Mouse (Mus musculus) heart, postnatal 36 days (tissue): Measurements from ENCODE around the gene Cetn4. TPM values are rescaled to one million over a fixed set of nuclear protein-coding genes. Genes with fewer than 3 reads are reported as not detected.

ENCODE experiments used
- DNase-seq, 2 experiments: peaks; one replicate each; pipeline ENCODE4 v3.0.0; 2021 to 2022
- intact Hi-C: fragments of 180-260 bp; cut with DNase I; formaldehyde crosslinking; loops from one replicate; pipeline ENCODE4 v1.15.1; 2025
- total RNA-seq, 2 experiments: library from RNA; stranded (reverse); gene quantifications; 2 replicates each; pipeline ENCODE4 v1.2.3; 2021

The Cetn4 gene
- total RNA-seq, 2 experiments from 2014 or later: 1.6 TPM; not detected in 1

GRCm38 (mm10) chr3:37303392-37304139 lies 8.9 kb downstream of the Cetn4 start:
- intact Hi-C loops: no loop called here
- no peak for DNase-seq

- peak; percentile 24 to 47 for DNase-seq
- intact Hi-C loops: no loop called here
Measured at GRCm38 (mm10) chr3:37302685-37303084, 9.8 kb downstream of the Cetn4 start.

- intact Hi-C loops: no loop called here
- DNase-seq: no peak
Measured at GRCm38 (mm10) chr3:37299470-37299869, 13.0 kb downstream of the Cetn4 start.

GRCm38 (mm10) chr3:37292654-37293053 lies 19.9 kb downstream of the Cetn4 start:
- no peak for DNase-seq
- intact Hi-C loops: no loop called here

GRCm38 (mm10) chr3:37291929-37292328 lies 20.6 kb downstream of the Cetn4 start:
- intact Hi-C loops: no loop called here
- no peak for DNase-seq

GRCm38 (mm10) chr3:37290881-37291541 lies 21.5 kb downstream of the Cetn4 start:
- no peak for DNase-seq

GRCm38 (mm10) chr3:37289237-37289636 lies 23.3 kb downstream of the Cetn4 start:
- DNase-seq: no peak
- intact Hi-C loops: no loop called here

More at GRCm38 (mm10) chr3:37290881-37291541, 21.5 kb downstream of the Cetn4 start:
- intact Hi-C loops: no loop called here

GRCm38 (mm10) chr3:37283234-37283633 lies 29.3 kb downstream of the Cetn4 start:
- DNase-seq: no peak
- intact Hi-C loops: no loop called here

- intact Hi-C loops: no loop called here
Measured at GRCm38 (mm10) chr3:37282299-37282922, 30.1 kb downstream of the Cetn4 start.

GRCm38 (mm10) chr3:37280871-37281270 lies 31.6 kb downstream of the Cetn4 start:
- DNase-seq: no peak
- intact Hi-C loops: no loop called here

More at GRCm38 (mm10) chr3:37282299-37282922, 30.1 kb downstream of the Cetn4 start:
- no peak for DNase-seq

GRCm38 (mm10) chr3:37280221-37280620 lies 32.3 kb downstream of the Cetn4 start:
- DNase-seq: no peak
- intact Hi-C loops: no loop called here

GRCm38 (mm10) chr3:37274661-37275060 lies 37.8 kb downstream of the Cetn4 start:
- DNase-seq: no peak
- intact Hi-C loops: no loop called here

GRCm38 (mm10) chr3:37273092-37273491 lies 39.4 kb downstream of the Cetn4 start:
- DNase-seq: no peak
- intact Hi-C loops: no loop called here

GRCm38 (mm10) chr3:37271209-37271608 lies 41.3 kb downstream of the Cetn4 start:
- intact Hi-C loops: no loop called here
- peak; percentile 28 to 55 for DNase-seq

GRCm38 (mm10) chr3:37269926-37270325 lies 42.6 kb downstream of the Cetn4 start:
- intact Hi-C loops: no loop called here

GRCm38 (mm10) chr3:37268338-37268737 lies 44.2 kb downstream of the Cetn4 start:
- intact Hi-C loops: no loop called here
- DNase-seq: no peak

More at GRCm38 (mm10) chr3:37269926-37270325, 42.6 kb downstream of the Cetn4 start:
- DNase-seq: no peak

GRCm38 (mm10) chr3:37259331-37259999 lies 53.0 kb downstream of the Cetn4 start:
- no peak for DNase-seq
- intact Hi-C loops: no loop called here

- no peak for DNase-seq
- intact Hi-C loops: no loop called here
Measured at GRCm38 (mm10) chr3:37257776-37258175, 54.7 kb downstream of the Cetn4 start.
